Mouse (Mus musculus) CD4-positive, CD25-positive, alpha-beta regulatory T cell, adult 2 months (primary cell): ENCODE results near the gene Pde4a.

ENCODE experiments used
- DNase-seq: peaks from one replicate; pipeline ENCODE4 v3.0.0-alpha.2; 2012; ENCODE audit warnings: low read depth, low spot score

Pde4a gene

GRCm38 (mm10) chr9:21165041-21165951 lies at the start of gene Pde4a:
Gene Pde4a, plus strand, starts transcription at chr9:21165714.
- DNase-seq, result peak; percentile 91

GRCm38 (mm10) chr9:21117073-21117472 lies 48.4 kb upstream of the Pde4a start:
- DNase-seq, result no peak

- DNase-seq, result no peak
These were observed 44.0 kb upstream of the Pde4a start for GRCm38 (mm10) chr9:21121483-21121882.

- DNase-seq, result no peak
These were observed 40.7 kb upstream of the Pde4a start for GRCm38 (mm10) chr9:21124837-21125236.

GRCm38 (mm10) chr9:21125502-21126258 lies 39.8 kb upstream of the Pde4a start:
- no peak for DNase-seq

- DNase-seq, result no peak
These were observed 39.3 kb upstream of the Pde4a start for GRCm38 (mm10) chr9:21126259-21126627.

GRCm38 (mm10) chr9:21131059-21131956 lies 34.2 kb upstream of the Pde4a start, which contains the start of gene Tyk2:
Gene Tyk2, minus strand, starts transcription at chr9:21131243.
- peak; percentile 94 for DNase-seq

GRCm38 (mm10) chr9:21132102-21132775 lies 33.3 kb upstream of the Pde4a start:
- DNase-seq, result peak; percentile 62

GRCm38 (mm10) chr9:21133064-21133707 lies 32.3 kb upstream of the Pde4a start:
- peak; percentile 78 for DNase-seq

- DNase-seq, result no peak
These were observed 30.8 kb upstream of the Pde4a start for GRCm38 (mm10) chr9:21134595-21135328.

GRCm38 (mm10) chr9:21135329-21135890 lies 30.1 kb upstream of the Pde4a start:
- DNase-seq, result peak; percentile 63

GRCm38 (mm10) chr9:21135941-21136381 lies 29.6 kb upstream of the Pde4a start:
- DNase-seq, result peak; percentile 73

GRCm38 (mm10) chr9:21136401-21136800 lies 29.1 kb upstream of the Pde4a start:
- DNase-seq, result peak; percentile 75

GRCm38 (mm10) chr9:21137229-21137628 lies 28.3 kb upstream of the Pde4a start:
- DNase-seq, result peak; percentile 91

- no peak for DNase-seq
These were observed 27.1 kb upstream of the Pde4a start for GRCm38 (mm10) chr9:21138386-21138785.

GRCm38 (mm10) chr9:21141922-21142321 lies 23.6 kb upstream of the Pde4a start:
- DNase-seq, result no peak

- DNase-seq, result no peak
These were observed 21.2 kb upstream of the Pde4a start for GRCm38 (mm10) chr9:21144361-21144760.

- no peak for DNase-seq
These were observed 20.1 kb upstream of the Pde4a start for GRCm38 (mm10) chr9:21145431-21145830.

GRCm38 (mm10) chr9:21146722-21147121 lies 18.8 kb upstream of the Pde4a start:
- DNase-seq, result peak; percentile 90
